Mouse (Mus musculus): ENCODE measurements around the gene Cactin.

Gene Cactin

GRCm38 (mm10) chr10:81335393-81336340 lies 14.8 kb downstream of the Cactin start:
- H3K27me3 ChIP-seq (ENCODE audit: control insufficient read depth, insufficient read depth, low read length, poor library complexity, severe bottlenecking): no peaks in the 10 kb centered on the region
- no peaks in the 10 kb centered on the region for H3K36me3 ChIP-seq (ENCODE audit: control insufficient read depth, insufficient read depth, low read length, poor library complexity, severe bottlenecking)
- DNase-seq (ENCODE audit: low read depth, low spot score): no peak

DNA sequence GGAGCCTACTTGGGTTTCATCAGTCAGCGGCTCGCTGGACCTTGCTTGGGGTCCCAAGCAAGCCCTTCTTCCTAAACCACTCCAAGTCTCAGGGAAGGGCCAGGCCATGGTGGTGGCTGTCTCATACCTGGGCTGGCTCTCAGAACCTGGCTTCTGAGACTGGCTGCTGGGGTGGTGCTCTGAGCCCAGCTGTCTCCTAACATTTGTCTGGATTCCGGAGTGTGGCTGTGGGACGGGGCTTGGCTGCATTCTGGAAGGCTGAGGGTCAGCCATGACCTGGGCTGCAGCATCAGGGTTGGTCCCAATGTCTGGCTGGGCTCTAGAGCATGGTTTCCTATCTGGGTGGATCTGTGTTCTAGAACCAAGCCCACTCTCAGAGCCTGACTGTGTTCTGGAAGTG lies 15.7 kb downstream of the Cactin start:
- H3K36me3 ChIP-seq (ENCODE audit: control insufficient read depth, insufficient read depth, low read length, poor library complexity, severe bottlenecking): no peaks in the 10 kb centered on the region
- H3K27me3 ChIP-seq (ENCODE audit: control insufficient read depth, insufficient read depth, low read length, poor library complexity, severe bottlenecking): no peaks in the 10 kb centered on the region
- no peak for DNase-seq (ENCODE audit: low read depth, low spot score)

- no peaks in the 10 kb centered on the region for H3K27me3 ChIP-seq (ENCODE audit: control insufficient read depth, insufficient read depth, low read length, poor library complexity, severe bottlenecking)
- DNase-seq (ENCODE audit: low read depth, low spot score): no peak
Measured at GRCm38 (mm10) chr10:81340551-81341332, 19.8 kb downstream of the Cactin start.

GRCm38 (mm10) chr10:81341333-81341949 lies 20.5 kb downstream of the Cactin start:
- no peaks in the 10 kb centered on the region for H3K27me3 ChIP-seq (ENCODE audit: control insufficient read depth, insufficient read depth, low read length, poor library complexity, severe bottlenecking)
- DNase-seq (ENCODE audit: low read depth, low spot score): peak; percentile 78
- no peaks in the 10 kb centered on the region for H3K36me3 ChIP-seq (ENCODE audit: control insufficient read depth, insufficient read depth, low read length, poor library complexity, severe bottlenecking)

More at GRCm38 (mm10) chr10:81340551-81341332, 19.8 kb downstream of the Cactin start:
- no peaks in the 10 kb centered on the region for H3K36me3 ChIP-seq (ENCODE audit: control insufficient read depth, insufficient read depth, low read length, poor library complexity, severe bottlenecking)

GRCm38 (mm10) chr10:81342686-81343505 lies 22.0 kb downstream of the Cactin start, which contains the start of gene Gipc3:
Gipc3 (minus strand) TSS chr10:81343266.
- H3K36me3 ChIP-seq (ENCODE audit: control insufficient read depth, insufficient read depth, low read length, poor library complexity, severe bottlenecking): no peaks in the 10 kb centered on the region; the same call in 1 of the 2 replicates
- no peaks in the 10 kb centered on the region for H3K27me3 ChIP-seq (ENCODE audit: control insufficient read depth, insufficient read depth, low read length, poor library complexity, severe bottlenecking)
- peak; percentile 50 for DNase-seq (ENCODE audit: low read depth, low spot score)

DNA sequence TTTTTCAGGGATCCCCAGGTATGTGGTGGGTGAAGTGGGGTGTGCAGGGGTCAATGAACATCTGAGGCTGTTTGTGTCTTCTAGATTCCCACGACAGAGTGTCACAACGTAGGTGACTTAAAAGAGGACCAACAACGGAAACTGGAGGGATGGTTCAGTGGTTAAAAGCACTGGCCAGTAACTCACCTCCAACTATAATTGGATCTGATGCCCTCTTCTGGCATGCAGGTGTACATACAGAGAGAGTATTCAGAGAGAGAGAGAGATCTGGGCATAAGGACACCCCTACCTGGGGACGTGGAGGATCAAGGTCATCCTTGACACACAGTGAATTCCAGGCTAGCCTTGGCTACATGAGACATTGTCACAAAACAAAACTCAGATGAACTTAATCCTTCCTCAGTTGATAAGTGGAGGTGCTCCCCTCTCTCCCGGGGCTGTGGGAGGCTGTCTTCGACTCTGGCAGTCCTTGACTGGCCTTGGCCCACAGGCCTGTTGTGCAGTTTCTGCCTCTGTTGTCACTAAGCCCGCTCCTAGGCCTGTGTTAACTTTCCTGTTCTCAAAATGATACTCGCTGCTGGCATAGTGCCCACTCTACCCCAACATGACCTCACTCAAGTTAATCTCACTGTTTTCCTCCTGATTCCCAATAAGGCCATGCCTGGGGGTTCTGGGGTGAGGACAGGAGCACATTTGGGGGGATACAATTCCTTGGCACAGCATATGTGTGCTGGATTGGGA lies 23.7 kb downstream of the Cactin start:
- peak; percentile 79 for DNase-seq (ENCODE audit: low read depth, low spot score)
- Histone ChIP-seq H3K27me3 (ENCODE audit: control insufficient read depth, insufficient read depth, low read length, poor library complexity, severe bottlenecking) (no peaks in the 10 kb centered on the region), H3K36me3 (ENCODE audit: control insufficient read depth, insufficient read depth, low read length, poor library complexity, severe bottlenecking) (no peaks in the 10 kb centered on the region; the same call in 1 of the 2 replicates)

- Histone ChIP-seq H3K36me3 (ENCODE audit: control insufficient read depth, insufficient read depth, low read length, poor library complexity, severe bottlenecking) (no peaks in the 10 kb centered on the region; the same call in 1 of the 2 replicates), H3K27me3 (ENCODE audit: control insufficient read depth, insufficient read depth, low read length, poor library complexity, severe bottlenecking) (no peaks in the 10 kb centered on the region)
- peak; percentile 54 for DNase-seq (ENCODE audit: low read depth, low spot score)
Measured at GRCm38 (mm10) chr10:81345162-81345534, 24.2 kb downstream of the Cactin start.

GRCm38 (mm10) chr10:81346453-81347067 lies 25.7 kb downstream of the Cactin start:
- DNase-seq (ENCODE audit: low read depth, low spot score): peak; percentile 80

GRCm38 (mm10) chr10:81349146-81349545 lies 28.2 kb downstream of the Cactin start:
- DNase-seq (ENCODE audit: low read depth, low spot score): peak; percentile 38
- H3K27me3 ChIP-seq (ENCODE audit: control insufficient read depth, insufficient read depth, low read length, poor library complexity, severe bottlenecking): no peaks in the 10 kb centered on the region
- H3K36me3 ChIP-seq (ENCODE audit: control insufficient read depth, insufficient read depth, low read length, poor library complexity, severe bottlenecking): no peaks in the 10 kb centered on the region; the same call in 1 of the 2 replicates

More at GRCm38 (mm10) chr10:81346453-81347067, 25.7 kb downstream of the Cactin start:
- Histone ChIP-seq H3K27me3 (ENCODE audit: control insufficient read depth, insufficient read depth, low read length, poor library complexity, severe bottlenecking) (no peaks in the 10 kb centered on the region), H3K36me3 (ENCODE audit: control insufficient read depth, insufficient read depth, low read length, poor library complexity, severe bottlenecking) (no peaks in the 10 kb centered on the region; the same call in 1 of the 2 replicates)

- Histone ChIP-seq H3K36me3 (ENCODE audit: control insufficient read depth, insufficient read depth, low read length, poor library complexity, severe bottlenecking) (no peaks in the 10 kb centered on the region; the same call in 1 of the 2 replicates), H3K27me3 (ENCODE audit: control insufficient read depth, insufficient read depth, low read length, poor library complexity, severe bottlenecking) (no peaks in the 10 kb centered on the region)
- no peak for DNase-seq (ENCODE audit: low read depth, low spot score)
Measured at GRCm38 (mm10) chr10:81349961-81350350, 29.1 kb downstream of the Cactin start.

GRCm38 (mm10) chr10:81350351-81351063 lies 29.6 kb downstream of the Cactin start, which contains the start of gene Hmg20b:
Hmg20b (minus strand) TSS chr10:81350480.
- Histone ChIP-seq H3K27me3 (ENCODE audit: control insufficient read depth, insufficient read depth, low read length, poor library complexity, severe bottlenecking) (no peaks in the 10 kb centered on the region), H3K36me3 (ENCODE audit: control insufficient read depth, insufficient read depth, low read length, poor library complexity, severe bottlenecking) (no peaks in the 10 kb centered on the region; the same call in 1 of the 2 replicates)
- DNase-seq (ENCODE audit: low read depth, low spot score): peak; percentile 99

DNA sequence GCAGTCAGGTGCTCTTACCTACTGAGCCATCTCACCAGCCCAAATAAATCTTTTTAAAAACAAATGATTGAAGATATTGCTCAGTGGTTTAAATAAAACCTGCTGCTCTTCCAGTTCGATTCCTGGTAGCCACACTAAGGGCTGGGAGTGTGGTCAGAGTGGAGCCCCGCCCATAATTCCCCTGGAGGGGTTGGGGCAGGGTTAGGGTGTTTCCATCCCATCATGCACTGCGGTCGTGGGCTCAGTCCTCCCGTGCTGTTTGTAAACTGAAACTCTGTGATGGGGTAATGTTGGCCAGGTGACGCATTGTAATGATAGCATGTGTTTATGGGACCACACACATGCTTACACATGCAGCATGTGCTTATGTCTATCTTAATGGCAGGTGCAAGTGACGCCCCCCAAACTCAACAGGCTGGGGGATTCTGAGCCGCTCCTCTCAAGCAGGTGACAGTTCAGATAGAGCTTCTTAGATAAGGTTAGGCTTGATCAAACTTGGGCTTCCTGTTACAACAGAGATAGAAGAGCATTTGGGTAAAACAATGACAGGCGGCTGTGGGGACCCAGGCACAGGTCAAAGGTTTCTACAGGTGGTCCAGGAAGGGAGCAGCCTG lies 30.9 kb downstream of the Cactin start:
- no peaks in the 10 kb centered on the region; the same call in 1 of the 2 replicates for H3K36me3 ChIP-seq (ENCODE audit: control insufficient read depth, insufficient read depth, low read length, poor library complexity, severe bottlenecking)
- peak; percentile 59 for DNase-seq (ENCODE audit: low read depth, low spot score)
- H3K27me3 ChIP-seq (ENCODE audit: control insufficient read depth, insufficient read depth, low read length, poor library complexity, severe bottlenecking): no peaks in the 10 kb centered on the region
